Mouse (Mus musculus) Patski (cell line): ENCODE measurements around the gene Stx1b. TPM values are rescaled to one million over a fixed set of nuclear protein-coding genes. Genes with fewer than 3 reads are reported as not detected.

Experiments used
- ATAC-seq: fragments of 100-300 bp; one replicate; pipeline ENCODE4 v1.8.0; 2021
- CTCF ChIA-PET: fragments of 350-600 bp; sonication (Branson Sonifier 250); formaldehyde crosslinking; loops from one replicate; lab custom pipeline; 2022; ENCODE audit warnings: inconsistent platforms; lab: Charles Lee
- POLR2A ChIA-PET: fragments of 350-600 bp; sonication (Branson Sonifier 250); formaldehyde crosslinking; loops from one replicate; lab custom pipeline; 2022; ENCODE audit warnings: antibody characterized with exemption, inconsistent platforms; lab: Charles Lee
- DNase-seq: peaks from one replicate; pipeline ENCODE4 v3.0.0-alpha.2; 2011; ENCODE audit warnings: low read depth, low spot score
- H3K27me3 ChIP-seq: fragments of 371-371 bp; one replicate; pipeline ENCODE4 v1.5.1; 2021
- CTCF ChIP-seq: fragments of 100-300 bp; IDR thresholded peaks from one replicate; pipeline ENCODE4 v1.5.1; 2021
- in situ Hi-C: fragments of 300-500 bp; cut with MboI; formaldehyde crosslinking; loops from 3 replicates; pipeline ENCODE4 v1.11.1; 2018; ENCODE audit warnings: low pct_unique_long_range_greater_than_20kb, mixed read lengths
- polyA plus RNA-seq: library from polyadenylated mRNA; unstranded; gene quantifications from one replicate; pipeline ENCODE4 v1.2.3, GENCODE M21; 2021

Gene Stx1b
- polyA plus RNA-seq, 1 experiment from 2014 or later: 0.23 TPM

GRCm38 (mm10) chr7:127817053-127817452, 7.3 kb downstream of the Stx1b start:
- ATAC-seq: no peak
- CTCF ChIA-PET: interaction anchor here (1.3 kb wide), 1 partner anchor 9 kb away, joined by 5 read pairs; no protein-coding TSS in a partner anchor
- no peak for TF ChIP-seq CTCF

DNA sequence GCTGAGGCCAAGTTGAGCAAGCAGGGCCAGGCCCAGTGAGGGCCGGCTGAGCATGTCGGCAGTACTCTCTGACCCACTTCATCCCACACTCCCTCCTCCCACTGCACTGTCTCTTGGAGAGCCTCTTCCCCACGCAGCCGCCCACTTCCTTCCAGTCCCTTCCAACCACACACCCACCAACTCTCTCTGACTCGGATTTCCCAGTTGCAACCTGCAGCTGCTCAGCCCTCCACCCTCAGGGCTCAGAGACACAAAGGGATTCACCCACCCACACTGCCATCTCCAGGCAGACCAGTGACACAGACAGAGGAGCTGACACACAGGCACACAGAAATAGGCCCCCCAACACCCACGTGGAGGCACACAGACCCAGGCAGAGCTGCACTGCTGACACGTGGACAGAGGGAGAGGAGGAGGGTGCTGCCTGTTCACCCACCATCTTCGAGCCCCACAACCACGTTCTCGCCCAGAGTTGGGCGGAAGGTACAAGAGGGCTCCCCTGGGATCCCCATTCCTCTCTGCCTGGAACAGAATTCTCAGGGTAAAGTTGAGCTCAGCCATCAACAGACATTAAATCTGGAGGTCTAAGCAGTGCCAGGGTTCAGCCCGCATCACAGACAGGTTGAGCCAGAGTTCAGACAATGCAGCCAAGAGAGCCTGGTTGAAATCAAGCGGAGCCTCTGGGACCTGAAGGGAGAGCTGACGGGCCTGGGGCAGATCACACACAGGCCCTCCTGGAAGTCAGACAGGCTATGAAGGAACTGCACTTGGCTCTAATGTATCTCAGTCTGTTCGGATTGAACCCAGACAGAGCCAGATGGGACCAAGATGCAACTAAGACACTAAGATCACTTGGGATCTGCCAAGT, 8.2 kb downstream of the Stx1b start:
- in situ Hi-C loops: no loop called here
- no peak for TF ChIP-seq CTCF
- H3K27me3 ChIP-seq: no peaks in the 10 kb centered on the region
- ATAC-seq (no peak), DNase-seq (no peak)
- ChIA-PET CTCF (interaction anchor here (1.3 kb wide), 1 partner anchor 9 kb away, joined by 5 read pairs; no protein-coding TSS in a partner anchor), POLR2A (interaction anchor here (0.5 to 1.6 kb wide), 2 partner anchors 13 to 126 kb away, joined by 3 to 4 read pairs; no protein-coding TSS in a partner anchor)

More at GRCm38 (mm10) chr7:127817053-127817452, 7.3 kb downstream of the Stx1b start:
- no peaks in the 10 kb centered on the region for H3K27me3 ChIP-seq
- in situ Hi-C loops: no loop called here
- POLR2A ChIA-PET: interaction anchor here (1.6 kb wide), 1 partner anchor 14 kb away, joined by 4 read pairs; no protein-coding TSS in a partner anchor
- DNase-seq: no peak

DNA sequence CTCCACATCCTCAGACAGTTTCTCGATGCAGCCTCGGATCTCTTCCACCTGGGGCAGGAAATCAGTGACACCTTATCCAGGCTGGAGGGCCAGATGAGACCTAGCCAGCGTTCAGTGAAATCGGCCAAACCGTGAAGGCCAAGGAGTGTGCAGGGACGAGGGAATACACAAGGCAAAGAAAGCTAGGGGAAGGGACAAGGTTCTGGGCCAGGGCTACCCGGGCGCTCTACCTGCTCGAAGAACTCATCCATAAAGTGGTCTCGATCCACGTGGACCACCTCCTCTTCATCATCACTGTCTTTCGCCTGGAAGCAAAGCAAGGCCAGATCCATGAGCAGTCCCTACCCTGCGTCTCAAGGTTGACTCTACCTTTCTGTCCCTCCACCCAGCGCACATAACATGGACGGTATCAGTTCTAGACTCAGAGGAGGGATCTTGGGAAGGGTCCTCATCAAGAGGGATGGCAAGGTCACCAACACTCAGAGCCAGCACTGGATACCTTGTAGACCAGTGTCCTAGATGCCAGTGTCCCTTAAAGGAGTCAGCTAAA, 9.2 kb downstream of the Stx1b start:
- H3K27me3 ChIP-seq: no peaks in the 10 kb centered on the region
- DNase-seq (no peak), ATAC-seq (no peak)
- ChIA-PET POLR2A (no interaction called here), CTCF (no interaction called here)
- no peak for TF ChIP-seq CTCF
- in situ Hi-C loops: no loop called here

- ChIA-PET CTCF (no interaction called here), POLR2A (no interaction called here)
- in situ Hi-C loops: no loop called here
- no peak for ATAC-seq
- DNase-seq: no peak
- TF ChIP-seq CTCF: no peak
- H3K27me3 ChIP-seq: no peaks in the 10 kb centered on the region
Measured at GRCm38 (mm10) chr7:127814241-127814921, 10.0 kb downstream of the Stx1b start.

DNA sequence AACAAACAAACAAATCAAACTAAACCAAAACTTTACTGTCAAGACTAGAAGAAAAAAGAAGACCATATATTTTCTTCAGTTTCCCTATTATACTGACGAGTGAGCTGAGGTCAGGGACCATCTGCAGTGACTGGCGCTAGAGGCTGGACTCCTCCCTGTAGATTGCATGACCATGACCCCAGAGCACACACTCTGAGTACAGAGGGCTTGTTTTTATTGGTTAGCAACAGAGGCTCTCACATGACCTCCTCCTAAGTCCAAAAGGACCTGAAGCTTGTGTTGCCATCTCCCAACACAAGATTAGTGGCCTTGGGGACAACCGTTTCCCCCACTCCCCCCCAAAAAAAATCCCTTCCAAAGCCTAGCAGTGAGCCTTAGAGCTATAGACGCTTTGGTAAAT, 10.5 kb downstream of the Stx1b start:
- CTCF ChIA-PET: no interaction called here
- TF ChIP-seq CTCF: no peak
- POLR2A ChIA-PET: no interaction called here
- DNase-seq (no peak), ATAC-seq (no peak)
- in situ Hi-C loops: no loop called here
- H3K27me3 ChIP-seq: no peaks in the 10 kb centered on the region

GRCm38 (mm10) chr7:127812292-127812691, 12.1 kb downstream of the Stx1b start:
- CTCF ChIA-PET: no interaction called here
- POLR2A ChIA-PET: interaction anchor here (0.6 kb wide), 1 partner anchor 238 kb away, joined by 3 read pairs; no protein-coding TSS in a partner anchor
- no peak for ATAC-seq
- in situ Hi-C loops: no loop called here
- DNase-seq: no peak
- no peak for TF ChIP-seq CTCF
- H3K27me3 ChIP-seq: no peaks in the 10 kb centered on the region

DNA sequence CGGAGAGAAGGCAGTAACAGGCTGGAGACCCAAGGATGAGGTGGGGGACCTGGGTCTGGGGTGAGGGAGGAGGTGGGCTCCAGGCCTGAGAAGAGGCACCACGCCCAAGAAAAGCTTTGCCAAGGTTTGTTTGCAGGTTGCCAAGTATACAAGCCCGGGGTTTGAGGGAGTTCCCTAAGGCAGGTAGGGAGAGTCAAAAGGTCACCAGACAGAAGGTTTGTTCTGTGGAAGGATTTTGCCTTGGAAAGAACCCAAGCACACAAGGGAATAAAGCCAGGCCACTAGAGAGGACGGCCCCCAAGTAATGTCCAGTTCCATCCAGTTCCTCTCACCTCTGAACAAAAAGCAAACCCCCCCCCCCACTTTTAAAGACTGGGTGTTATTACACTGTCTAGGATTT, 13.1 kb downstream of the Stx1b start:
- H3K27me3 ChIP-seq: no peaks in the 10 kb centered on the region
- no peak for TF ChIP-seq CTCF
- no peak for DNase-seq
- CTCF ChIA-PET: no interaction called here
- POLR2A ChIA-PET: interaction anchor here (0.6 to 1.2 kb wide), 4 partner anchors 10 to 1198 kb away, joined by 3 to 4 read pairs (median 4); no protein-coding TSS in a partner anchor
- in situ Hi-C loops: no loop called here
- ATAC-seq: no peak

- in situ Hi-C loops: no loop called here
- CTCF ChIA-PET: no interaction called here
Measured at GRCm38 (mm10) chr7:127810650-127811049, 13.7 kb downstream of the Stx1b start.

DNA sequence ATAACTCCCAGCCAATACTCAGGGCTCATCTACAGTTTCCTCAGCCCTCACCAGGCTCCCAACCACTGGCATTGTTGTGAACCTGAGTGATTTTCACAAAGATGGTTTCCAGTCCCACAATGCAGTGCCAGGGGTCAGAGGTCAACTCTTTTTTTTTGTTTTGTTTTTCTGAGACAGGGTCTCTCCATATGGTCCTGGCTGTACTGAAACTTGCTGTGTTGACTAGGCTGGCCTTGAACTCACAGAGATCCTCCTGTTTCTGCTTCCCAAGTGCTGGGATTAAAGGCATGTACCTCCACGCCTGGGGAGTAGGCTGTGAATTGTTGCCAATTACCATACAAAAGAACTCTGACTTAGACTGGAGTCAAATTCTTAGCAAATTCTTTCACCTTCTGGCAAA, 14.5 kb downstream of the Stx1b start:
- DNase-seq: no peak
- H3K27me3 ChIP-seq: no peaks in the 10 kb centered on the region
- no peak for TF ChIP-seq CTCF
- in situ Hi-C loops: no loop called here
- POLR2A ChIA-PET: no interaction called here
- ATAC-seq: no peak
- CTCF ChIA-PET: interaction anchor here (1.6 kb wide), 1 partner anchor 10 kb away, joined by 5 read pairs; the partner anchor contains the start of gene Hsd3b7

More at GRCm38 (mm10) chr7:127810650-127811049, 13.7 kb downstream of the Stx1b start:
- no peaks in the 10 kb centered on the region for H3K27me3 ChIP-seq
- TF ChIP-seq CTCF: no peak
- DNase-seq (no peak), ATAC-seq (no peak)
- POLR2A ChIA-PET: interaction anchor here (1.2 kb wide), 1 partner anchor 11 kb away, joined by 4 read pairs; no protein-coding TSS in a partner anchor

- DNase-seq (no peak), ATAC-seq (no peak)
- H3K27me3 ChIP-seq: no peaks in the 10 kb centered on the region
- in situ Hi-C loops: no loop called here
- ChIA-PET CTCF (interaction anchor here (1.0 to 1.6 kb wide), 2 partner anchors 9 to 15 kb away, joined by 3 to 5 read pairs; partner anchors contain the start of gene Hsd3b7), POLR2A (no interaction called here)
- TF ChIP-seq CTCF: no peak
Measured at GRCm38 (mm10) chr7:127808821-127809220, 15.5 kb downstream of the Stx1b start.
